Mouse (Mus musculus) kidney, adult 2 months (tissue): ENCODE results near the gene Atp5d.

ENCODE experiments used
- CTCF ChIP-seq: fragments of 200-500 bp; conservative IDR thresholded peaks from 2 replicates; pipeline ENCODE4 v1.5.1; 2011; ENCODE audit warnings: low read depth, mild to moderate bottlenecking, control low read depth, low read length, moderate library complexity, mixed read lengths; ENCODE audit not compliant: insufficient read depth, insufficient read length
- POLR2A ChIP-seq: fragments of 200-500 bp; IDR thresholded peaks from one replicate; pipeline ENCODE4 v1.6.1; 2011; ENCODE audit warnings: low read depth, low read length, control low read depth

DNA sequence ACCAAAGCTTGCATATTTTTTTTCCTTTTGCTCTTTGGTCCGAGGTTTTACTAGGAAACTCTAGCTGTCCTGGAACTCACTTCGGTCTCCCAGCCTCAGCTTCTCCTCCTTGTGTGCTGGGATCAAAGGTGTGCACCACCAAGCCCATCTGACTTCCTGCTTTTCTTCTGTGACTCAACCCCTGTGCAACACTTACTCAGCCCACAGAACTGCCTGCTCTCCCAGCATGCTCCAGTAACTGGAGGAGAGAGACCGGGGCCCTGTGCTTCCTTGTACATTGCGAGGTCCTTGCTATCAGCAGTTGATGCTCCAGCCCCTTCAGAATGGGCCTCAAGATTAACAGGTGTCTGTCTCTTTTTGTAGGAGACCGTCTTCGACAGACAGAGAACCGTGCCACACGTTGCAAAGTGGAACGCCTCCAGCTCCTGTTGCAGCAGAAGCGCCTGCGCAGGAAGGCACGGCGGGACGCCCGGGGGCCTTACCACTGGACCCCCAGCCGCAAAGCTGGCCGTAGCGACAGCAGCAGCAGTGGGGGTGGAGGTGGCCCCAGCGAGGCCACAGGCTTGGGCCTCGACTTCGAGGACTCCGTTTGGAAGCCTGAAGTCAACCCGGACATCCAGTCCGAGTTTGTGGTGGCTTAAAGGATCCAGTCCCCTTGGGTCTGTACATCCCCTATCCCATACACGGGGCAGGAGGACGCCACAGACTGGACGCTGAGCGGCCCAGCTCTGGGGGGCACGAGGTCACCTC lies 17.7 kb downstream of the Atp5d start:
- no peak for TF ChIP-seq CTCF
- TF ChIP-seq POLR2A, result no peak
